Mouse (Mus musculus): Measurements from ENCODE around the gene Hmcn2.

DNA sequence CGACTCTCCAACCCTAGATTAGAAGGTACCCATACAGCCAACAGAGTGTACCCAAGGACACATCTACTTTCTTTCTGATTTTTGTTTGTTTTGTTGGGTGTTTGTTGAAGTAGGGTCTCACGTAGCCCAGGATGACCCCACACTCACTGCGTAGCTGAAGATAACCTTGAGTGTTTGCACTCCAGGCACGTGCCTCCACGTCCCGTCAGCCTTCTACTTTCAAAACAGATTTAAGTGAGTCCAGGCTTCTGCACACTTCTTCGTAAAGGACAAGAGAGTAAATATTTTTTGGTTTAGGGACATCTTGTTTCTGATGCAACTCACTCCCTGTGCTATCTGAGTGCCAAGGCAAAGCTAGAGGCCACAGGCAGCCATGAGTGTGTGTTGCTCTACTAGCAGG, 149.0 kb downstream of the Hmcn2 start:
- TF ChIP-seq CTCF (IDR thresholded peaks at IDR 0.05; ENCODE audit: borderline replicate concordance, extremely low read depth, insufficient read depth, insufficient read length) (no peak), POLR2A (IDR thresholded peaks at IDR 0.05; ENCODE audit: borderline replicate concordance, extremely low read depth, insufficient read depth, insufficient read length, poor library complexity, severe bottlenecking) (no peak)

All from brain, embryonic 14.5 days (tissue).